Mouse (Mus musculus) hematopoietic stem cell, adult 5-6 weeks (primary cell): ENCODE measurements around the gene Itpkb. TPM values are rescaled to one million over a fixed set of nuclear protein-coding genes. Genes with fewer than 3 reads are reported as not detected.
"Not testable (repeated sequence)": the region's sequence is repeated elsewhere in the genome, so short reads cannot be mapped to it uniquely, and the experiment has no call there.

ENCODE experiments used
- ATAC-seq, 2 experiments: fragments of 125-278 bp in 1 of 2; replicated peaks in 1 of 2; 2 replicates each; pipeline ENCODE4 v1.8.0; 2016 to 2017; ENCODE audit warnings: inconsistent platforms in 2 of 2, mild to moderate bottlenecking in 2 of 2, moderate number of reproducible peaks in 2 of 2, low read depth in 1 of 2, moderate TSS enrichment in 1 of 2; ENCODE audit not compliant: low FRiP score in 2 of 2, poor library complexity in 2 of 2, severe bottlenecking in 2 of 2, insufficient read depth in 1 of 2, low TSS enrichment in 1 of 2
- total RNA-seq: library from RNA; stranded (forward); fragments of 172-1452, 232-1000 nt; gene quantifications from 2 replicates; pipeline ENCODE4 v1.2.3, GENCODE M21; 2017

The Itpkb gene
- total RNA-seq, 1 experiment from 2014 or later = 25.3 TPM

DNA sequence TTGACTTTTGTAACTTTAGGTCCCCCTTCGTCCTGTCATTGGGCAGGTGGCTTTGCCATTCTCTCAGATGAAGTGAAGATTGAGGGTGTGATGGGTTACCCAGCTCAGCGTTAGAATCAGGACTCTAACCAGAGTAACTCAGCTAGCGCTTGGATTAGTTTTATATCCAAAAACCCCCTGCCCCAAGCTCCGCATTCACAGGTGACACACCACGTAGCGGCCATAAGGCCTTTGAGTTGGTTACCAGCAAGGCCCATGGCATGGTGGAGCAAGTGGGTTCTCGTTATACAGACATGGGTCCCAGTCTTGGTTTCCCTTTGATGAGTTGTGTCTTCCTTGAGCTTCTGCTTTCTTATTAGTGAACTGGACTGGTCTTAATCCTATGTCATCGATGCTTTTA, 53.6 kb downstream of the Itpkb start:
- no peak for ATAC-seq

DNA sequence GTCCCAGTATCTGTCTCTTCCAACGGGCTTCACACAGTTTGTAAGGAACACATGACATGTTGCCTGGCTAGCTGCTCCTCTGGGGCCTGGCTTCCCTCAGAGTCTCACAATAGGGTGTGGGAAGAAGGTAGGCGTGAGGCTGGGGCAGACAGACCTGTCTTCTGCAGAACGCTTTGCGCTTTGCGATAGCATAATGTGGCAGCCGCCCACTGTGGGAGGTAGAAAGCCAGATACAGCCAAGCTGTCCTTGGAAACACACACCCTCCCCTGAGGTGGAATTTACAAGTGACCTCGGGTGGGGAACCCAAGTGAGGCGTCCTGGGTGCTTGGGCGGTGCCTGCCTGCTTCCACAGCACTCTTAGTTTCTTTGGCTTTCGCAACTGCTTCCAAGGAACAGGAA, 54.2 kb downstream of the Itpkb start:
- ATAC-seq = no peak

GRCm38 (mm10) chr1:180385308-180385707, 55.0 kb downstream of the Itpkb start:
- ATAC-seq = no peak

GRCm38 (mm10) chr1:180386951-180387749, 56.9 kb downstream of the Itpkb start:
- ATAC-seq = peak; percentile 92 to 95

GRCm38 (mm10) chr1:180387750-180388480, 57.6 kb downstream of the Itpkb start:
- no peak for ATAC-seq

GRCm38 (mm10) chr1:180388481-180388880, 58.2 kb downstream of the Itpkb start:
- no peak for ATAC-seq

DNA sequence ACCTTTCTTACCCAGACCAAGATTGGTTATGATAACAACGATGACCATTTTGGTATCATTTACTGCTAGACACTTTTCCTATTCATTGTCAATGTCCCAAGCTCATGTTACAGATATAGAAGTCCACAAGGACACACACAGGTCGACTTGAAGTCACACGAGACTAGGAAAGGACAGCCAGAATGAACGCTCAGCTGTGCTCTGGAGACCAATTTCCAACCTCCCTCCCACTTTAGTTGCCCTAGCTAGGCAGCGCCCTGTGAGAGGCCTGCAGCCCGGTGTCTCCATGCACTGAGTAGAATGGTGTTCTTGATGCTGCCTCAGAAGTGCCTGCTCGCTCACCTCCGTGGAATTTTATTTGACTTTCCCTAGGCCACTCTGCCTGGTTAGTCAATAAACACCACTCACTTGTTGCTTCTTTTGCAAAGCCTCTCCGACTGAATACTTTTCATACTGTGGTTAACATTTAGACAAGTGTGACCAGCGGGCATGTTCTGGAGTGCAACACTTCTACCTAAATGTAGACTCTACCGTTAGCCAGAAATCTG, 59.0 kb downstream of the Itpkb start:
- ATAC-seq = not testable (repeated sequence)

DNA sequence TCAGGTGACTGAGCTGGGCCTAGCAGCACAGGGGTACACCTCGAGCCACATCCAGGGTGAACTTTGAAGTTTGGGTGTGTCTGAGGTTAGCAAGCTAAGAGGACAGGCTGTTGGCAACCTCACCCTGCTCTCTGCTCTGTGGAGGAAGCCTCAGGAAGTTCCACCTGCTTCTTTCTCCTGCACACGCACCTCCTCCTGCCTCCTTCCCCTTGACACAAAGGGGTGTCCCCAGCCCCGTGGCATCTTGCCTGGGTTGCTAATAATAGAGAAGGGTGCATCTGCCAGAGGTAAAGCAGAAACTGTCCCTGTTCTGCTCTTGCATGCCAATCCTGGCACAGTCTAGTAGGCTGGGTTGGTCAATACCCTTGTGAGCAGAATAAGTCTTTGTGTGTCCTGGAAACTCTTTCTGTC, 60.0 kb downstream of the Itpkb start:
- no peak for ATAC-seq

DNA sequence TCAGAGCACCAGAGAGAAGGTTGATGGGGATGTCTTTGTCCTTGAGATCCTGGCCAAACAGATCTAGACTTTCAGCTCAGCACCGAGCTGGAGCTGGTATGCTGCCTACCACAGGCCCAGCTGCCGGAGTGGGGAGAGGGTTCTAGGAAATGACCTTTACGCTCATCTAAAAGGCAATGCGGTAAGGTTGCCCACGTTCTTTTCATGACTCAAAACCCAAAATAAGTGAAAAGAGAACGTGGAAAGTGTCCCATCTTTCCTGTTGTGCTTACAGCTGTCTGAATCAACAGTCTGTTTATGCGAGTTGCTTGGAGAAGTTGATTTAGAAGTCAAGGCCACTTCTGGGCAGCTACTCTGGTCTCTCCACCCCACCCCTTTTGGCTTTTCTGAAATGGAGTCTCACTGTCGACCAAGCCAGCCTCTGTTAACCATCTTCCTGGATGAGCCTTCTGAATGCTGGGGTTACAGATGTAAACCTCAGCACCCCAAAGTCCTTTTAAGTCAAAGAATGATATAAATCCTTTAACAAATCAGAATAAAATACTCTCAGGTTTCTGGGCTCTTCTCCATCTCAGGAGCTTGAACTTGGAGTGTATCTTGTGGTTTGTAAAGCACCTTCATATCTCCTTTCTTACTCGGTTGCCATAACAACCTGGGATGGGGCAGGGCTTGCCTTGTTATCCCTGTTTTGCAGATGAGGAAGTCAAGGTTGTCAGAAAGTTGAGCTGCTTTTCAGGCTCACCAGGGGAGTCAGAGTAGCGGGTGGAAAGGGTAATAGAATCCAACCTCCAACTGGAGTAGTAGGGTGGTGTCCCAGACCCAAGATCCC, 60.7 kb downstream of the Itpkb start:
- no peak for ATAC-seq

DNA sequence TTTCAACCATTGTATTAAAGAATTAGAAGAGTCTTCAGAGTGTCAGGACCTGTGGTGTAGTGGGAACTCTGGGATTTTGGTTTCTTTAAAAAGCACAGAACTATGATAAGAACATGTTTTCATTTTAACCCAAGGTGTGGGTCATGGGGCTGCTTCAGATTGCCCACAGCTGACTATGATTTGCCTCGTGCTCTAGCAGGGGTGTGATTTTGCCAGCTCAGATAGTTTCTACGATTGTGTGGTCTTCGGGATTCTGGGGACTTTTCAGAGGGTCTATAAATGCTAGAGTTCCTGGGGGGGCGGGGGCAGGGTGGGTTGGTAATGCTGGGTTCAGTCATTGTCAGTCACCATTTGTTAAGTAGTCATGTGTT, 61.3 kb downstream of the Itpkb start:
- no peak for ATAC-seq

- no peak for ATAC-seq
These were observed 62.0 kb downstream of the Itpkb start for GRCm38 (mm10) chr1:180392137-180392798.

DNA sequence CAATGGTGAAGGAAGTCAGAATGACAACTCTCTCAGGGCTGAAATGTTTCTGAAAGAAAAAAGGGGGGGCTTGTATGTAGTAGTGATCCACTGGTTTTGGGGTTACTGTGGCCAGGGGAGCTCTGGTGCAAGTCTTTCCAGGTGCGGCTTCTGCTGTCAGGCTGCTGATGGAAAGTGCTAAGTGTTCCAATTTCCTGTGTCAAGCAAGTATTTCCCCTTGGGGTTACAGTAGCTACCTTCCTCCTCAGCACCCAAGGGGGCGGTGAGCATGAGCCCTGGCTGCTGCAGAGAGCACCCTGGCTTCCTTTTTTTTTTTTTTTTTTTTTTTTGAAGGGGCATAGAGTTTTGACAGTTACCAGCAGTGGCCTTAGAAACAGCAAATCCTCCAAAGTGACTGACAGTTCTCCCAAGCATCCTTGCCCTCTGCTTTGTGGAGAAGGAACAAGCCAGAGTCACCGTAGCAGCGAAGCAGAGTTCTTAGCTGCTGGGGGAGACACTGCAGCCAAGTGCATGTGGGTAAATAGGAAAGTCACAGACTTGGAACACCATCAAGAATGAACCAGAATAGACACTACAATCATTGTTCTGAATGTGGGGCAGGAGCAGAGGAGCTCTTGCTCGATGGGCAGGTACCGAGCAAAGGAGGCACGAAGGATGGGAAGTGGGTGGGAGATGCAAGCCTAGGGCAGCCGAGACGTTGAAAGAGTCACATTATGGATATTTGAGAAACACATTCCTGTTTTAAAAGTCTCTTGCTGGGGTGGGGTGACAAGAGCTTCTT, 62.9 kb downstream of the Itpkb start:
- peak; percentile 88 to 91 for ATAC-seq

- no peak for ATAC-seq
These were observed 63.6 kb downstream of the Itpkb start for GRCm38 (mm10) chr1:180393873-180394272.

DNA sequence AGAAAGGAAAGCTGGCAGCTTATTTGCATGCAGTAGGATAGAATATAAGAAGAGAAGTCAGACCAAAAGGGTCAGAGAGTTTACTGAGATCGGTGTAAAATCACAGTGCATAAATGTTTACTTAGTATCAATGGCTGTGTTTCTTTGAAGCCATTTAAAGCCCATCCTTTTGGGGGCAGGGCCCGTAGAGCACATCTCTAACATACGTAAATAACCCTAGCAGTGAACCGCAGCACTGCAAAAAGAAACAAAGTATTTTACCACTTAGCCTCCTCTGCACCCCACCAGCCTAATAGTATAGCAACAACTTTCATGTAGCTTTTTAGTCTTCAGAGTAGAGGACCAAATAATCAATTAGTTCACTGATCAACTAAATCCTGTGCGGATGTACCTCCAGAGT, 67.4 kb downstream of the Itpkb start:
- ATAC-seq = no peak

DNA sequence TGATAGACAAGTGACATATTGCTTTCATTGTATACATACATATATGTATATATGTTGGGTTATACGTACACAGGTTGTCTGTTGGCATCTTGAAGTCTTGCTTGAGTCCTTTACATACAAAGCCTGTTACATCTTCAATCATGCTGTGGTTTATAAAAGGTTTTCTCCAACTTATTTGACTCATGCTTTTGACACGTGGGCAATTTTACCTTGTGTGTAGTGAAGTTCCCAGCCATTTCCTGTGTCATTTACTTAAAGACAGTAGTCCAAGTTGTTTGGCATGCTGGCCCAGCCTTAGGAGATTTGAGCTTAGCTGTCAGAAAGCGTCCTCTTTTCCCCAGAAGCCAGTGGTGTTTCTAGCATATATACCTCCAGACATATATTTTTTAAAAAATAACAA, 68.2 kb downstream of the Itpkb start:
- ATAC-seq = no peak

DNA sequence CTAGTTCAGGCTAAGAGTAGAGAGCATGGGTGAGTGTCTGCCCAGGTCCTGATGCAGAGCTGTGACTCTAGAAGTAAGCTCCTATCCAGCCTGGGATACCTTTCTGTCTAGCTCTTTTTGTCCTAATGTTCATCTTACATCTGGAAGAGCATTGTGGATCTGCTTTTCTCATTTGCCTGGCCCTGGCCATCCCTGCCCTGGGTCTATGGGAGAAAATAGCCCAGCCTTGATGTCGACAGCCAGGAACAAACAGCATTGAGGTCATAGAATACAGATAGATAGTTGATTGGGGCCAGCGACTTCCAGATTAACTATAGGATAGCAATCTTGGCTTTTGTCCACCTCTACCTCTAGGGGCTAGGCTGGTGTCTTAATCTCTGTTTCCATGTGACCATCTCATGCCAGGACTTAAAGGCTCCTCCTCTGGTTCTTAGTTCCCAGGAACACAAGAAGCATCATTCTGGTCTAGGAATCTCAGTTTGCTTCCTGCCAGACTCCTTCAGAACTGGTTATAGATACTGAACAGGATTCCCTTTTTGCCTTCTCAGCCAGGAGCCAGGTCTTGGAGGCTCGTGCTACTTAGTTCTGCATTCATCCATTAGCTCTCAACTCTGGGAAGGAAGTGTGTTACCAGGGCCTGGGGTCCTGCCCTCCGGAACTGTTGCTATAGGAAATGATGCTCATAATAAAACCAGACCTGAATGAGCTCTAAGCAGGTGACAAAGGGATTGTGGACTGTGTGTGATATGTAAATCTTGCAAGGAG, 70.6 kb downstream of the Itpkb start:
- ATAC-seq = peak; percentile 10 to 28; a peak in 2 of 4 replicates
